Mouse (Mus musculus): ENCODE measurements at regions not wholly inside any gene's neighbourhood (a gene's known extent, or its start where the extent isn't known, plus 50 kb on each side); places are given as distances from the start of the nearest gene placed in this dataset.

GRCm38 (mm10) chr1:23485150-23485775 lies 87.7 kb upstream of the Ogfrl1 start:
- no peaks in the 10 kb centered on the region for H3K4me1 ChIP-seq (ENCODE audit: control insufficient read depth, insufficient read depth, low read length)
- no peak for TF ChIP-seq POLR2A (IDR thresholded peaks at IDR 0.05; ENCODE audit: borderline replicate concordance, extremely low read depth, insufficient read depth, insufficient read length)
- 64% methylated on average over 3 of the region's 3 CpGs for WGBS
- H3K4me2 ChIP-seq (replicated peaks; ENCODE audit: low read depth, low read length, severe bottlenecking), result no peak overlapping the region
- no peaks in the 10 kb centered on the region for H3K36me3 ChIP-seq (ENCODE audit: control insufficient read depth, insufficient read depth, low read length)
- ATAC-seq (ENCODE audit: low FRiP score, low read depth) (no peak), DNase-seq (ENCODE audit: low spot score) (no peak)
- no peaks in the 10 kb centered on the region for H3K27me3 ChIP-seq (ENCODE audit: control insufficient read depth, insufficient read depth, low read length)
- no peak overlapping the region for H3K27ac ChIP-seq (replicated peaks; ENCODE audit: low read depth, low read length)
- no peak overlapping the region for H3K9ac ChIP-seq (ENCODE audit: low read depth, low read length, severe bottlenecking)
- no peak overlapping the region for H3K4me3 ChIP-seq (replicated peaks; ENCODE audit: low read length)
- H3K9me3 ChIP-seq (ENCODE audit: control insufficient read depth, low read length), result no peaks in the 10 kb centered on the region

- Histone ChIP-seq H3K36me3 (ENCODE audit: control insufficient read depth, insufficient read depth, low read length) (no peaks in the 10 kb centered on the region), H3K27ac (replicated peaks; ENCODE audit: low read depth, low read length) (no peak overlapping the region), H3K9me3 (ENCODE audit: control insufficient read depth, low read length) (no peaks in the 10 kb centered on the region), H3K4me3 (replicated peaks; ENCODE audit: low read length) (no peak overlapping the region), H3K9ac (ENCODE audit: low read depth, low read length, severe bottlenecking) (no peak overlapping the region), H3K4me2 (replicated peaks; ENCODE audit: low read depth, low read length, severe bottlenecking) (no peak overlapping the region), H3K4me1 (ENCODE audit: control insufficient read depth, insufficient read depth, low read length) (no peaks in the 10 kb centered on the region), H3K27me3 (ENCODE audit: control insufficient read depth, insufficient read depth, low read length) (no peaks in the 10 kb centered on the region)
- ATAC-seq (ENCODE audit: low FRiP score, low read depth) (no peak), DNase-seq (ENCODE audit: low spot score) (no peak)
- no peak for TF ChIP-seq POLR2A (IDR thresholded peaks at IDR 0.05; ENCODE audit: borderline replicate concordance, extremely low read depth, insufficient read depth, insufficient read length)
These were observed 89.5 kb upstream of the Ogfrl1 start for GRCm38 (mm10) chr1:23487031-23487430.

- Histone ChIP-seq H3K9ac (ENCODE audit: low read depth, low read length, severe bottlenecking) (no peak overlapping the region), H3K27me3 (ENCODE audit: control insufficient read depth, insufficient read depth, low read length) (no peaks in the 10 kb centered on the region), H3K36me3 (ENCODE audit: control insufficient read depth, insufficient read depth, low read length) (no peaks in the 10 kb centered on the region), H3K9me3 (ENCODE audit: control insufficient read depth, low read length) (no peaks in the 10 kb centered on the region), H3K4me3 (replicated peaks; ENCODE audit: low read length) (no peak overlapping the region), H3K4me1 (ENCODE audit: control insufficient read depth, insufficient read depth, low read length) (no peaks in the 10 kb centered on the region), H3K27ac (replicated peaks; ENCODE audit: low read depth, low read length) (no peak overlapping the region), H3K4me2 (replicated peaks; ENCODE audit: low read depth, low read length, severe bottlenecking) (no peak overlapping the region)
- TF ChIP-seq POLR2A (IDR thresholded peaks at IDR 0.05; ENCODE audit: borderline replicate concordance, extremely low read depth, insufficient read depth, insufficient read length), result no peak
- 57% methylated on average over 10 of the region's 10 CpGs for WGBS
- DNase-seq (ENCODE audit: low spot score) (no peak), ATAC-seq (ENCODE audit: low FRiP score, low read depth) (no peak)
These were observed 93.1 kb upstream of the Ogfrl1 start for GRCm38 (mm10) chr1:23490640-23491039.

- no peaks in the 10 kb centered on the region for H3K4me1 ChIP-seq (ENCODE audit: control insufficient read depth, insufficient read depth, low read length)
- H3K4me3 ChIP-seq (replicated peaks; ENCODE audit: low read length), result no peak overlapping the region
- ATAC-seq (ENCODE audit: low FRiP score, low read depth) (no peak), DNase-seq (ENCODE audit: low spot score) (no peak)
- H3K4me2 ChIP-seq (replicated peaks; ENCODE audit: low read depth, low read length, severe bottlenecking), result no peak overlapping the region
- TF ChIP-seq POLR2A (IDR thresholded peaks at IDR 0.05; ENCODE audit: borderline replicate concordance, extremely low read depth, insufficient read depth, insufficient read length), result no peak
- H3K27ac ChIP-seq (replicated peaks; ENCODE audit: low read depth, low read length), result no peak overlapping the region
- no peaks in the 10 kb centered on the region for H3K27me3 ChIP-seq (ENCODE audit: control insufficient read depth, insufficient read depth, low read length)
- 72% methylated on average over 6 of the region's 6 CpGs for WGBS
- H3K36me3 ChIP-seq (ENCODE audit: control insufficient read depth, insufficient read depth, low read length), result no peaks in the 10 kb centered on the region
- no peaks in the 10 kb centered on the region for H3K9me3 ChIP-seq (ENCODE audit: control insufficient read depth, low read length)
- no peak overlapping the region for H3K9ac ChIP-seq (ENCODE audit: low read depth, low read length, severe bottlenecking)
These were observed 93.5 kb upstream of the Ogfrl1 start for GRCm38 (mm10) chr1:23491041-23491440.

- H3K27me3 ChIP-seq (ENCODE audit: control insufficient read depth, insufficient read depth, low read length), result no peaks in the 10 kb centered on the region
- no peak for TF ChIP-seq POLR2A (IDR thresholded peaks at IDR 0.05; ENCODE audit: borderline replicate concordance, extremely low read depth, insufficient read depth, insufficient read length)
- ATAC-seq (ENCODE audit: low FRiP score, low read depth) (no peak), DNase-seq (ENCODE audit: low spot score) (no peak)
- H3K4me3 ChIP-seq (replicated peaks; ENCODE audit: low read length), result no peak overlapping the region
- no peaks in the 10 kb centered on the region for H3K9me3 ChIP-seq (ENCODE audit: control insufficient read depth, low read length)
- no peaks in the 10 kb centered on the region for H3K36me3 ChIP-seq (ENCODE audit: control insufficient read depth, insufficient read depth, low read length)
- no peak overlapping the region for H3K4me2 ChIP-seq (replicated peaks; ENCODE audit: low read depth, low read length, severe bottlenecking)
- H3K4me1 ChIP-seq (ENCODE audit: control insufficient read depth, insufficient read depth, low read length), result no peaks in the 10 kb centered on the region
- no peak overlapping the region for H3K27ac ChIP-seq (replicated peaks; ENCODE audit: low read depth, low read length)
- H3K9ac ChIP-seq (ENCODE audit: low read depth, low read length, severe bottlenecking), result no peak overlapping the region
These were observed 95.4 kb upstream of the Ogfrl1 start for GRCm38 (mm10) chr1:23492981-23493380.

GRCm38 (mm10) chr1:23495412-23495811 lies 97.8 kb upstream of the Ogfrl1 start:
- Histone ChIP-seq H3K9me3 (ENCODE audit: control insufficient read depth, low read length) (no peaks in the 10 kb centered on the region), H3K9ac (ENCODE audit: low read depth, low read length, severe bottlenecking) (no peak overlapping the region), H3K4me3 (replicated peaks; ENCODE audit: low read length) (no peak overlapping the region), H3K27me3 (ENCODE audit: control insufficient read depth, insufficient read depth, low read length) (no peaks in the 10 kb centered on the region), H3K27ac (replicated peaks; ENCODE audit: low read depth, low read length) (no peak overlapping the region), H3K4me2 (replicated peaks; ENCODE audit: low read depth, low read length, severe bottlenecking) (no peak overlapping the region), H3K36me3 (ENCODE audit: control insufficient read depth, insufficient read depth, low read length) (no peaks in the 10 kb centered on the region), H3K4me1 (ENCODE audit: control insufficient read depth, insufficient read depth, low read length) (no peaks in the 10 kb centered on the region)
- 55% methylated on average over 4 of the region's 4 CpGs for WGBS
- DNase-seq (ENCODE audit: low spot score) (no peak), ATAC-seq (ENCODE audit: low FRiP score, low read depth) (no peak)
- TF ChIP-seq POLR2A (IDR thresholded peaks at IDR 0.05; ENCODE audit: borderline replicate concordance, extremely low read depth, insufficient read depth, insufficient read length), result no peak
